Mouse (Mus musculus): ENCODE measurements around the gene Adh1.

Adh1 gene

DNA sequence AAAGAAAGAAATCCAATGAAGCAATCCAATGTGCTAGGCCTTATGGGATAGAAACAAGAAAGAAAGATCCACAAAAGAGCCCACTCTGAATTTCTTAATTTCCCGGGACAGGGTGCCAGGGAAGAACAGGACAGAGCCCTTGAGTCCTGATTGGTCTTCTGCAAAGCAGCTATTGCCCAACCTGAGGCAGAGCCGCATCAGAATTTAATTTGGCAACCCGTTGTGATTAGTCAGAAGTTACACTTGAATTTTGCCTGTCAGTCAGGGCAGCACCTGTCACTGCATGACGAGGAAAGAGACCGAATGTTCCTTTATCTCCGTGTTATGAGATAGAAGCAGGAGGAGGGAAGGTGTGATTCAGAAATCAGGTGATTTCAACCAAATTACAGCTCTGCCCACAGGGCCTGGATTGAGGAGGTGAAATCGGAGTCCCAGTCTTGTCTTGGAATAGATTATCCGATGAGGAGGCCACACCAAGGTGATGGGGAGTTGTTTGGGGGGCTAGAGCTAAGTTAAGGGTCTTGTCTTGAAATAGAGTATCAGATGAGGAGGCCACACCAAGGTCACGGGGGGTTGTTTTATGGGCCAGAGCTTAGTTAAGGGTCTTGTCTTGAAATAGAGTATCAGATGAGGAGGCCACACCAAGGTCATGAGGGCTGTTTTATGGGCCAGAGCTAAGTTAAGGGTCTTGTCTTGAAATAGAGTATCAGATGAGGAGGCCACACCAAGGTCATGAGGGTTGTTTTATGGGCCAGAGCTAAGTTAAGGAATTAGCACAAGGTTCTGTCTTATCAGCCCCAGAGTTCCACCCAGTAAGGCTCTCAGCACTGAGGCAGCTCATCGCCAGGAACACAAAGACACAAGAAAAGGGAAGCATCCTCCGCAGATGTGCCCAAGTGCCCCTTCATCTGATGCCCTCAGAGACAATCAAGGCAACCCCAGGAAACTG is at the start of gene Adh1:
Adh1 (plus strand) TSS at position 271 of the 949 bp plus-strand sequence.
- DNase-seq (ENCODE audit: extremely low spot score, low read depth, low spot score): no peak

DNA sequence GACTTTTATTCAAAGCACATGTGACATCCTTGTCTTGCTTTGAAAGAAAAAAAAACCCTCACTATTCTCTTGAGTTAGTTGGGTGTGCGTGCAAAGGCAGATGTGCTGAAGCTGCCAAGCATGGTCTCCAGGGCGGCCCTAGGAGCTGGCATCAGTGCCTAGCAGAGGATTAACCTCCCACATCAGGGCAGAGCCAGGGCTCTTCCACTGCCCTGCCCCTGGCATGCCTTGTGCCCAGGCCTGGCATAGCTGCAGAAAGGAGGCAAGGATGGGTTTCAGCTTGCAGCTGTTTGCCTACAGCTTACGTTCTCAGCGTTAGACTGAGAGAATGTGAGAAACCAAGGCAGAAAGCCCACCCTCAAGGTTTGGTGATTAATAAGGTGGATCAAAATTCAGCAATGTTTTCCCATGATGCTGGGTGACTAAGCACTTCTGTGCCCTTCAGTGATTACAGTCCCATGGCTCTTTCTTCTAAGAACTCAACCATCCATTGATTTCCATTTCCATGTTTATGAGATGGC is 48.3 kb upstream of the Adh1 start:
- DNase-seq (ENCODE audit: extremely low spot score, low read depth, low spot score): no peak

DNA sequence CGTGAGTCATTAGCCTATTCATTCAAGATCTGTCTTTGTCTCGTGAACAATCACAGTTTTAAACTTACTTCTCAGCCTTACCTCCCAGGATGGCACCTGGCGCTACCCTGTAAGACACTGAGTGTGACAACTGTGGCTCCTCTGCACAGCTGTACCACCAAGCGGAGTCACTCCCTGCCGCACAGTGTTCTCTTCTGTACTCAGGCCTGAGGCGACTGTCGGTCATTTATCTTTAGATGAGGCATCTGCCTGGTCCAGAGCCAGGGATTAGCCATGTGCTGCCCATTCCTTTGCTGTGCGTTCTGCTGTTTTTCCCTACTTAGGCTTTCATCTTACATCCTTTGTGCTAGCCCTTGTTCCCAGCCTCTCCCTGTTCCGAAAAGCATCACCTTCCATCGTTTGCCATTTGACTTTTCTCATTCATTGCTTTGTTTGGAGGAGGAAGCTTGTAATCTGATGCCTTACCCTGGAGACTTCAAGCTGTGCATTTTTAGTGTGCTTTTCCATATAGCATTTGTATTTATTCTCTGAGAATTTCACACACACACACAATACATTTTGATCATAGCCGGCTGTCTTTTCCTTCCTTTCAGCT is 45.3 kb upstream of the Adh1 start:
- DNase-seq (ENCODE audit: extremely low spot score, low read depth, low spot score): no peak

DNA sequence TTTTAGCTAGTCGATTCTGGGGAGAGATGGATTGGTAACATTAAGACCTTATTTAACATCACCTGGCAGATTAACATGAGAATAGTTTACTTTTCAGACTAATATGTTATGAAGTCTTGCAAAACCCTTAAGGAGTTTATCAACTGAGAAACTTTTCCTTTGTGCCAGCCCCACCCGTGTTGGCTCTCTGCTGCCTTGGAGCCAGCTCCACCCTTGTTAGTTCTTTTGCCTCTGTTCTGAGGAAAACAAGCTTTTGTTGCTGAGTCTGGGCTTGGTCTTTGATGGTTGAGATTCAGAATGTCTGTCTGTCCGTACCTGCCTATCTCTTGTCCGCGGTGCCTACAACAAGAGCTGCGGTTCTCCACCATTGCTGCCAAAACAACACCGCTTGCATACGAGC is 44.7 kb upstream of the Adh1 start:
- no peak for DNase-seq (ENCODE audit: extremely low spot score, low read depth, low spot score)

DNA sequence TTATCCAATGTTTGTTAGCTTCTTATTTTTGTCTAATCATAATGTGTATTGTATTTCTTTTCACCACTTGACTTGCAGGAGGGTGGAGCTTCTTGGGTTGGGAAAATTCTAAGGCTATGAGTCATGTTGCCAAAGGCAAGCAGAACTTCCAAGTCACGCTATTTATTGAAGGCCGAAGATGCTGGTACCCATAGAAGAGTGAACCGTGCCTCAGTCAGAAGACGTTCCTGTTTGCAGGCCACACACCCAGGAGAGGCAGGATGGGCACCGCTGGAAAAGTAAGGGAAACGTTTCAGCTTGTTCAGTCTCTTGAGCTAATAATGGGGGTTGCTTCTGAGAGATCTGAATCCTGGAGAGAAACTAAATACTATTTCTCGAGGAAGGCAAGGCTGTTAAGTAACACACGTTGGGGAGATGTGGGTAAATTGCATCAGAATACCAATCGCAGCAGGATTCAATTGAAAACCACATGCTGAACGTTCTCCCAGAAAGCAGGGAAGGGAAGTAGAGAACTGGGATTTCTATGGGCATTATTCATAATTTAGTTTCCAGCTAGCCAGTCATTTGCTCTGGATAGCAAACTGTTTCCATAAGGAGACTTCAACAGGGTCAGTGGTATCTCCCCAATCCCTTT is 43.0 kb upstream of the Adh1 start, which contains the start of gene Adh7:
Adh7 (plus strand) TSS at position 130 of the 634 bp plus-strand sequence.
- DNase-seq (ENCODE audit: extremely low spot score, low read depth, low spot score): no peak

DNA sequence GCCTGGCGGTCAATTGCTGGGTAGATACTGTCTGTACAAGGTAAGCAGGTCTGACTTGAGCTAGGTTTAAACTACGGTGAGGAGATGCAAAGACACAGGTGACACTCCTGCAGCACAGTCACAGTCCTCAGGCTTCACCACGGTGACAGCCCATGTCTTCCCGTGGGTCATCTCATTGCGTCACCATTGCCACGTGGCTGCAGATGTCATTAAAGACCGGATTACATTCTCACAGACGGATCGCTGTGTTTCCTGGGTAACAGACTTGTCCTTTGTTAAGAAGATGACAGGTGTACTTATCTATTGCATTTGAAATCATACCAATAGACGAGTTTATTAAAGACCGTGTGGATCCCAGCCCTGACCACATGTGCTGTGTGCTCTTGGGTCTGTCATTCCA is 39.7 kb upstream of the Adh1 start:
- no peak for DNase-seq (ENCODE audit: extremely low spot score, low read depth, low spot score)

DNA sequence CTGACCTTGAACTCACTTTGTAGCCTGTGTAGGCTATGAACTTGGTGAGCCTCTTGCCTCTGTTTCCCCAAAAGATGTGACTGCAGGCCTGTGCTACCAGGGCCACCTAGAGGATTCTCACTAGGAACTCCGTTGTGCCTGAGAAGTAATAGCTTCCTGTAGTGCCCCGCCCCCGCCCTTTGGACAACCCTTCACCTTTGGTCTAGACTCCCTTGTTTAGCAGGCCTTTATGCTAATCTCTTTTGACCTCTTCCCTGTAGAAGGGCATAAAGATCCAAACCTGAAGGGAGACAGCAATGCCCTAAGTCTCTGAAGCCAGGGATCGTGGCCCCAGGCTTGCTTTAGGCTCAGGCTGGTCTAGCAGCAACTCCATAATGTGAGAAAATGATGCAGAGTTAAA is 38.3 kb upstream of the Adh1 start:
- DNase-seq (ENCODE audit: extremely low spot score, low read depth, low spot score): no peak

DNA sequence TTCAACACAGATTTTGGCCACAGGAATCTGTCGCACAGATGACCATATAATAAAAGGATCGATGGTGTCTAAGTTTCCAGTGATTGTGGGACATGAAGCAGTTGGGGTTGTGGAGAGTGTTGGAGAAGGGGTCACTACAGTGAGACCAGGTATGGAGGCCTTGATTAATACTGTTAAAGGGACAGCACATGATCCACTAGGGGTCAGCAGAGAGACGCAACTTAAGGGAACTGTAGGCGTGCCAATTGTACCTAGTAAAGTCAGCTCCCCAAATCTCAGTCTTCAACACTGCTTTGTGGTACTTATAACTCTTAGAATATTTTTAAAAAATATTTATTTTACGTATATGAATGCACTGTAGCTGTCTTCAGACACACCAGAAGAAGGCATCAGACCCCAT is 37.8 kb upstream of the Adh1 start:
- DNase-seq (ENCODE audit: extremely low spot score, low read depth, low spot score): peak; percentile 63

DNA sequence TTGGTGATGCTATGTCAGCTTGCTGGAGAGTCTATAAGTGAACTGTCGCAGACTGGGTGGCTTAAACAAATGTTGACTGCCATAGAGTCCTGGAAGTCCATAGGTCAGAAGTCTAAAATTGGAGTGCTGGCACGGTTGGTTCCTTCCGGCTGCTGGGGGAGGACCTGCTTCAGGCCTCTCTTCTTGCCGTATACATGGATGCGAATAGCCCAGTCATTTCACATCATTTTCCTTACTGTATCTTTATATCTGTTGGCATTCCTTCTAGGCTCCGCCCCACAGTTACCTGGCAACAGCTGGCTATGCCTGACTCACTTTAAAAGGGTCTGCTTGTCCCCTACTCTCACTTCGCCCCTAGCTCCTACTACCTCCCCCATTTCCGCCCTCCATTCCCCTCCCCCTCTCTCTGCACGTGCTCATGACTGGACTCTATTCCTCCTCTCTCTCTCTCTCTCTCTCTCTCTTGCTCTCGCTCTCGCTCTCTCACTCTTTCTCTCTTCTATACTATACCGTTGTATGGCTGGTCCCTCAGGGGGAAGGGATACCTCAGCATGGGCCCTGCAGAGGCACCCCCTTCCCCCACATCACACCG is 36.3 kb upstream of the Adh1 start:
- DNase-seq (ENCODE audit: extremely low spot score, low read depth, low spot score): no peak

DNA sequence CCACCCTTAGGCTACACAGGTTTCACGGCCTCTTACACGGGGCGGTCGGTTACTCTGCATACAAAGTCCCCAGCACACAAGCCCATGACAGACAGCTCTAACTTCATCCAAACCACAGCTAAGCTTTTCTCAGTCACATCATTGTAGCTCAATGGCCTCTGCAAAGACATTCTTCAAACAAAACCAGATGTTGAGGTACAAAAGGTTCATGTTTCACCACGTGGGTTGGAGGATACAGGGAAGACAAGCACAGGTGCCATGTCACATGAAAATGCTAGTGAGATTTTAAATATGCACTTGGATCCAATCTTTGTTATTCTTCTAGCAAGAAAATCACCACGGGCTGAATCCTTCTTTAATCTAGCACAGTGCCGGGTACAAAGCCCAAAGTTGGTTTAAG is 35.5 kb upstream of the Adh1 start:
- DNase-seq (ENCODE audit: extremely low spot score, low read depth, low spot score): no peak

DNA sequence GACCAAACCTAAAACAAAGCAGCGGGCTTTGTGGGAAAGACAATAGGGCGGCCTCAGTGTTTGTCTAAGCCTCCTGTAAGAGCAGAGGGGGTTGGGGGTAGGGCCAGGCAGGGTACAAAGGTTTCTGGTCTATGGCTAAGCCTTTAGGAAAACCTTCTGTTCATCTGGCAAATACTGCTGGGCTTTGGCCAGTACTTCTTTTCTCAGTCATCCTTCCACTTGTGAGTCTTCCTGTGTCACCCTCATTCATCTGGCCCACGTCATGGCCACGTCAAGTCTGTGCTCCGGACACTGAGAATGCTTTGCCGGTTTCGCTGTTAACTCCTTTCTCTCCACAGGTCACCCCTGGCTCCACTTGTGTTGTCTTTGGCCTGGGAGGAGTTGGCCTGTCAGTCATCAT is 34.9 kb upstream of the Adh1 start:
- no peak for DNase-seq (ENCODE audit: extremely low spot score, low read depth, low spot score)

DNA sequence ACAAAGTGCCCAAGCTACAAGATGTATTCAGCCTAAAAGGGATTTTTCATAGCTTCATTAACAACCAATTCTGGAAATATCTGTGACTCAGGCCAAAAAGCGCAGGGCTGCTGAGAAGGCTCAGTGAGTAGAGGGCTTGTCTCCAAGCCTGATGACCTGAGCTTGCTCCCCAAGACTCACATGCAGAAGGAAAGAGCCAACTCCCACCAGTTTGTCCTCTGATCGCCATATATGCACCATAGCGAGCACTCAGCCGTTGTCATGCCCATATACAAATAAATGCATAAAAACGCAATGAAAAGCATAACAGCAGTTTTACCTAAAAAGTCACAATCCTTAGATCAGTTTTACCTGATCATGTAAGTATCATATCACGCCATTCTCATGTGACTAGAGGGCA is 34.3 kb upstream of the Adh1 start:
- DNase-seq (ENCODE audit: extremely low spot score, low read depth, low spot score): no peak

DNA sequence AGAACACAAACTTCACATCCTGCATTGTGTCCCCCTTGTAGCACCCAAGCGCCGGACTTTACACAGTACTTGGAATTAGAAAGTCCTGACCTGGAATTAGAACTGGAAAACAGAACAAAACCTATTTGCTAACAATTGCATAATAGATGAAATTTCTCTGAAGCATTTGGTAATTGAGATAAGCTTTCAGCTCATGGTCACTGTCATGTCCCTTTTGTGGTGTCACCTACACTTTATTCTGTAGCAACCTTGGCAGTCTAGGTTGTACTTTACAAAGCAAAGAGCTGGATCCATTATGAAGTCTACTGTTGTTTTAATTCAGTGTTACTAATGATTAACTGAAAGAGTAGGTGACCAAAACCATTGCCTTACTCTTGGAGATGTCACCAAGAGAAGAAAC is 33.7 kb upstream of the Adh1 start:
- no peak for DNase-seq (ENCODE audit: extremely low spot score, low read depth, low spot score)

DNA sequence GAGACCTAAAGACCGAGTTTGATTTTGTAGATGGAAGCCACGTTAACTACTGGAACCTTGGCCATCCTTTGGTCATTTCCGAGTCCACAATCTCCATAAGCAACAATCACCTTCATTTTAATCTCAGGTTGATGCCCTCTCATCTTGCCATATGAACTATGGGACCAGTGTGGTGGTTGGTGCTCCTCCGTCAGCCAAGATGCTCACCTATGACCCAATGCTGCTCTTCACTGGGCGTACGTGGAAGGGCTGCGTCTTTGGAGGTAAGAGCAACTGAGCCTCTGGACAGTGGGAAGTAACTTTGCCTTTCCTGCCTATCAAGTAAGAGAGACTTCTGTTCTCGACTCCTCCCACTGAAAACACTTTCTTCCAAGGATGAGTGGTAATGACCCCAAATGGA is 33.0 kb upstream of the Adh1 start:
- no peak for DNase-seq (ENCODE audit: extremely low spot score, low read depth, low spot score)

DNA sequence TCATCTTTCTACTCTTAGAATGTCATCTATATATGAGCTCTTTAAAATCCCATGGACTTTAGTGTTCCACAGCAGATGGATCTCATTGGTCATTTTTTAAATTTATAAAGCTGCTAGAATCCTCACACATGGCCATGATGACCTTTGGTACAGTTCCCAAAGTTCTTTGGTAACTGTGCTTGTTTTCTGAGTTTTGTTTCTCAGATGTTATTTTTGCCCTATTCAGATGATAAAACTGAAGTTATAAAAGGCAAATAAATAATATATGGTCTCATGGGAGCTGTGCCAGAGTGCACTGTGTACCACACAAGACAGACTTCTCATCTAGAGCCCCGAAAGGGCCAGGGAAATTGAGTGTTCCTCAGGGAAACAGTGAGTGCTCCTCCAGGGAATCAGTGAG is 31.3 kb upstream of the Adh1 start:
- no peak for DNase-seq (ENCODE audit: extremely low spot score, low read depth, low spot score)

DNA sequence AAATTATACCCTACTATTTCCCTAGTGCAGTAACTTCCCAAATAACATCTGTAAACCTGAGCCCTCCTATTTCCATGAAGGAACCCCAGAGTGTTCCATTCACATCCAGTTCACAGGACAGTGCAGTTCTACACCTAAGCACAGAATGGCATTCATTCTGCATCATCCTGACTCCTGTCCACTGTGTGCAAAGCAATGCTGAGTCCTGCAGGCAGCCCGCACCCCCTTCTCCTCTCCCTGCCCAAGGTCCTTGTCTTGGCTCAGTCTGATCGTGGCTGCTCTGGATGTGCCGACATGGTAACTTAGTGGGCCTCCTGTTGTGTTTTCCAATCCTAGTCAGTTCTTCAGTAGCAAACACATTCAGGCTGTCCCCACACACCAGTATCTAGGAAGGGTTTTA is 30.5 kb upstream of the Adh1 start:
- DNase-seq (ENCODE audit: extremely low spot score, low read depth, low spot score): no peak

DNA sequence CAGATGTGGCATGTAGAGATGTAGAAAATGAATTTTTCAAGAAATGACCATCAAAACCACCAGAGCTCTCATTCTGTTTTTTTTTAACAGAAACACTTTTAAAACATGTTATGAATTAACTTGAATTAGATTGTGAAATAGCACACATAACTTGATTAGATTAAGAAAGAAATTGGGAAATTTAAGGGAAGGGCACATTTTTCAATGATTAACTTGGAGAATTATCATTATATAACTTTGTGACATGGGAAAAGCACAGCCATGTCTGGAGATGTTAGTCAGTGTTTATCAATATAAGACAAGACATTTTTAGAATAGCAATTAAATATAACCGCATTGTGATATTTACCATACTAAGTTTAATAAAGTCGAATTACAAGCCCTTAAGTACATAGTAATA is 29.3 kb upstream of the Adh1 start:
- DNase-seq (ENCODE audit: extremely low spot score, low read depth, low spot score): no peak

DNA sequence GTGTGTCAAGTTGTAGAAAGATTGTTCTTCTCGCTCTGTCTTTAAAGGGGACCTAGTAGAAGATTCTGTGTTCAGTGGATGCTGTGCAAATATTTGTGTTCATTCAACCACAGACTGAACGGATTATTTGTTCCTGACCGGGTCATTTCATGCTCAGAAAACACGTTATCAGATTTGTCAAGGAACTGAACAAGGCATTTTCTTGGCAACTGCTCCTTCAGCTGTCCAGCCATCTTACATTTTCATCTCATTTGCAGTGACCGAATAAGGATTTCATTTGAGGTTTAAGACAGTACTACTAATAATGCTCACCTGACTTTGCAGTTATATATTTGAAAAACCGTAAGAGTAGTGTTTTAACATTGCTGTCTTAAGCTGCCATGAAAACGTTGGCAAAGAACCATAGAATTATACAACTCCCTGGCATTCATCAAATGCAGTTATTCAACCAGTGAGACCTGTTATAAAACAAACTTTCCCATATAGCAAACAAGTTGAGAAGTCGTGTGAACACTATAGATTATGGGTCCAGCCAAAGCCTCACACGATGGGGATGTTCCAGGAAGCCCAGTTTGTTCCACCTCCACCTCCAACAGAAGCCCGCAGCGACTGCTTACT is 24.1 kb upstream of the Adh1 start:
- DNase-seq (ENCODE audit: extremely low spot score, low read depth, low spot score): no peak

DNA sequence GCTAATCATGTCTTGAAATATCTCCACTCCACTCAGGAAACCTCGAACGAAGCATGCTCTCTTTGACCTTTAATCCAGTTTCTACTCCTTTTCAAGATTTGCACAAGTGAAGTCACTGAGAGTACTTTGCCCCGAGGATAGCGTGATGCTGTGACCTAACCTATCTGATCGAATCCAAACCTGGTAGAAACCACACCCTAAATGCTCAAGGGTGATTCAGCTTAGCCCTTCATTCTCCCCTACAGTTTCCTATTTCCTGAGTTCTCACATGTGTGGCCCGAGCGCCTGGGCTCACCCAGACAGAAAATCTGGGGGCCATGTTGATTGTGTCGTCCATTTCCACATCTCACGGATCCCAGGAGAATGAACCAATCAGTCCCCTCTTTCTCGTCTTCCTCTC is 22.7 kb upstream of the Adh1 start:
- no peak for DNase-seq (ENCODE audit: extremely low spot score, low read depth, low spot score)

DNA sequence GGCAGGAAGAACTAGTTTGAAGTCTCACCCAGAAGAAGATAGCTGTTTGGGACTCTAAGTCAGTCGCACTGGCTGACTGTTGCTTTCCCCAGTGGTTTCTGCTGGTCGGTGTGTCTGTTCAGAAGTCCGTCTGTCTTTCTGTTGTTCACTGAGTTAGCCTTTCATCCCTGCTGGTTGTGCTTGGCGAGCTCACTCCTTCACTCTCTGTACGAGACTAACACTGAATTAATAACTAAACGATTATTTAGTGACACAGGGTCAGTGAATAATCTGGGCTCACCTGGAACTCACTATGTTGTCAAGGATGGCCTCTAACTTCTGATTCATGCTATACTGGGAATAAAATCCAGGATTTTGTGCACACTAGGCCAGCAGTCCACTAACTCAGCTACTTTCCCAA is 21.3 kb upstream of the Adh1 start:
- DNase-seq (ENCODE audit: extremely low spot score, low read depth, low spot score): no peak

DNA sequence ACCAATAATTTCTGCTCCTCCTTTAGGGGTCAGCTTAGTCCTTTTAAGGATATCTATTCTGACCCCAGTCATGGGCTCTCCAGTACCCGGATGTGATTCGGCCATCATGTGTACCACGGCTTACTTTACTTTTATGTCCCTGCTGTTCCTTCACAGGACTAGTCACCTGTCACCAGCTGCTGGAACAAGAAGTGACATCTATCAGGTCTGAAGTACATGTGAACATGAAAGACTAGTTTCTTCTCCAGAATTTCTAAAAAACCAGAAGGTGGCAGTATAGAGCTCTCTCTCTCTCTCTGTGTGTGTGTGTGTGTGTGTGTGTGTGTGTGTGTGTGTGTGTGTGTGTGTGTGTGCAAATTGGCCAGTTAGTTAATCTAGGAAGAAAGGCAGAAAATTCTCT is 20.4 kb upstream of the Adh1 start:
- no peak for DNase-seq (ENCODE audit: extremely low spot score, low read depth, low spot score)
